Mouse (Mus musculus) natural killer cell, adult 2 months (primary cell): ENCODE data around the gene Ralgds.
"Not testable (repeated sequence)": the region's sequence is repeated elsewhere in the genome, so short reads cannot be mapped to it uniquely, and the experiment has no call there.

ENCODE experiments used
- DNase-seq, 2 experiments: peaks; one replicate each; pipeline ENCODE4 v3.0.0; 2022; ENCODE audit warnings: low spot score in 2 of 2

Gene Ralgds

GRCm38 (mm10) chr2:28505795-28506194 is 7.1 kb upstream of the Ralgds start, which contains the start of gene Gm10134:
TSS of gene Gm10134 (plus strand) at chr2:28506095.
- no peak for DNase-seq

GRCm38 (mm10) chr2:28506291-28506690 is 6.6 kb upstream of the Ralgds start:
- DNase-seq, result no peak

GRCm38 (mm10) chr2:28511600-28511999 is 1.3 kb upstream of the Ralgds start:
- not testable (repeated sequence) for DNase-seq

GRCm38 (mm10) chr2:28513431-28514370 is 776 bp downstream of the Ralgds start:
- DNase-seq, result peak in 1 of 2 experiments; percentile 26

GRCm38 (mm10) chr2:28514489-28514888 is 1.6 kb downstream of the Ralgds start:
- peak; percentile 91 to 95 for DNase-seq

- peak; percentile 90 to 91 for DNase-seq
Measured at GRCm38 (mm10) chr2:28517206-28517909, 4.4 kb downstream of the Ralgds start.

- DNase-seq, result peak; percentile 70 to 73
Measured at GRCm38 (mm10) chr2:28518231-28518630, 5.3 kb downstream of the Ralgds start.

- no peak for DNase-seq
Measured at GRCm38 (mm10) chr2:28520581-28520980, 7.7 kb downstream of the Ralgds start.

- no peak for DNase-seq
Measured at GRCm38 (mm10) chr2:28521571-28522151, 8.7 kb downstream of the Ralgds start.

- DNase-seq, result no peak
Measured at GRCm38 (mm10) chr2:28522166-28522565, 9.2 kb downstream of the Ralgds start.

GRCm38 (mm10) chr2:28523643-28524117 is 10.8 kb downstream of the Ralgds start:
- DNase-seq, result peak; percentile 34 to 38

- no peak for DNase-seq
Measured at GRCm38 (mm10) chr2:28524406-28524805, 11.5 kb downstream of the Ralgds start.

GRCm38 (mm10) chr2:28525219-28525942 is 12.5 kb downstream of the Ralgds start:
- DNase-seq, result peak; percentile 65 to 82

- peak; percentile 79 to 83 for DNase-seq
Measured at GRCm38 (mm10) chr2:28525943-28526876, 13.3 kb downstream of the Ralgds start.

- DNase-seq, result no peak
Measured at GRCm38 (mm10) chr2:28527436-28528353, 14.8 kb downstream of the Ralgds start.

GRCm38 (mm10) chr2:28528354-28528730 is 15.4 kb downstream of the Ralgds start:
- no peak for DNase-seq

- no peak for DNase-seq
Measured at GRCm38 (mm10) chr2:28529856-28530255, 16.9 kb downstream of the Ralgds start.

- DNase-seq, result no peak
Measured at GRCm38 (mm10) chr2:28530311-28530710, 17.4 kb downstream of the Ralgds start.
